9 mouse cellular contexts compared by ENCODE assay signal in the genomic region with DNA sequence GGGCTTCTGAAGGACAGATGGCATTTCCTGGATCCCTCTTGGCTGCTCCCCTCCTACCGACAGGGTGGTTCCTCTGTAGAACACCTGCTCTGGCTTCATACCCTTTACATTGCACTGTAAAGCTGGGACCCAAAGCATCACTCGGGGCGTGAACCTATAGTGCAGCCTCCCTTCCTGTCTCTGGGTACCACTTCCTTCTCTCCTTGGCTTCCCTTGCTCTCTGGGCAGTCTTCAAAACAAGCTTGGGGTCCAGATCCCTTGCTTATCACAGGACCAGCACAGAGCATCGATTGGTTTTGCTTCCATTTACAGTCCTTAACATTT.
DNase-seq lines count a peak whose midpoint lies in the region; ATAC-seq and TF ChIP-seq lines count a peak whose summit lies in the region.
"Had no signal": no experiment of that assay in that cellular context is flagged by ENCODE, and none has a peak within 500 bp of the region (broad histone marks: within the 10 kb centered on the region; RNA-seq: fewer than 3 reads in every experiment).

No protein-coding gene starts in this region.

- H3K9me3 ChIP-seq in stomach, embryonic 14.5 days (ENCODE audit: control insufficient read depth, low read depth, low read length), result no peaks in the 10 kb centered on the region
- no peaks in the 10 kb centered on the region for H3K9me3 ChIP-seq in stomach, postnatal 0 days (ENCODE audit: control insufficient read depth, low read length)
- no peaks in the 10 kb centered on the region for H3K9me3 ChIP-seq in liver, embryonic 12.5 days (replicated peaks)

- no peak for TF ChIP-seq CTCF in stomach, postnatal 0 days (IDR thresholded peaks at IDR 0.05; ENCODE audit: low read depth)
- no peak for TF ChIP-seq CTCF in small intestine, adult 2 months (IDR thresholded peaks at IDR 0.05; ENCODE audit: extremely low read depth, insufficient read length, insufficient replicate concordance, low read depth, low read length)

- peak; percentile 77 for DNase-seq in heart, adult 11 months
- no peak for DNase-seq in heart, postnatal 14 days
- DNase-seq in stomach, postnatal 0 days (ENCODE audit: low spot score), result no peak
- DNase-seq in adrenal gland, adult (ENCODE audit: inconsistent age in 2 of 2, low spot score in 1 of 2), result no peak
- DNase-seq in c-Kit-positive CD71-positive TER-119-positive erythroid progenitor cells, embryonic 14.5 days (ENCODE audit: low spot score), result no peak

- ATAC-seq in stomach, embryonic 14.5 days (ENCODE audit: insufficient number of reproducible peaks, insufficient read depth, low FRiP score, low read depth), result no peak
- no peak for ATAC-seq in stomach, postnatal 0 days (ENCODE audit: low FRiP score, low TSS enrichment)
- no peak for ATAC-seq in liver, embryonic 12.5 days

- TF ChIP-seq POLR2A in small intestine, adult 2 months (IDR thresholded peaks at IDR 0.05; ENCODE audit: low read depth, low read length), result no peak

- intact Hi-C loops in heart, postnatal 14 days (cut with DNase I), result no loop called here

- H3K4me1 ChIP-seq in stomach, embryonic 14.5 days (ENCODE audit: control insufficient read depth, insufficient read depth, low read length), result peaks cover 5% of the 10 kb centered on the region; the same call in 1 of the 2 replicates
- H3K4me1 ChIP-seq in stomach, postnatal 0 days (replicated peaks; ENCODE audit: control insufficient read depth, insufficient read depth), result no peaks in the 10 kb centered on the region
- 0 out of 2 replicates have a peak, but pooled peaks cover 8% of the 10 kb centered on the region for H3K4me1 ChIP-seq in liver, embryonic 12.5 days
- H3K4me1 ChIP-seq in small intestine, adult 2 months (ENCODE audit: control insufficient read depth, insufficient read depth, insufficient read length, low read length), result peaks cover 2% of the 10 kb centered on the region; the same call in 1 of the 2 replicates

- H3K9ac ChIP-seq in stomach, embryonic 14.5 days (replicated peaks; ENCODE audit: low read depth, low read length), result no peak overlapping the region; the same call in 1 of the 2 replicates
- H3K9ac ChIP-seq in stomach, postnatal 0 days (ENCODE audit: low read length), result no peak overlapping the region
- no peak overlapping the region for H3K9ac ChIP-seq in liver, embryonic 12.5 days

- H3K4me3 ChIP-seq in stomach, embryonic 14.5 days (ENCODE audit: low read depth, low read length), result no peak overlapping the region
- H3K4me3 ChIP-seq in stomach, postnatal 0 days (ENCODE audit: low read depth, low read length), result no peak overlapping the region
- H3K4me3 ChIP-seq in liver, embryonic 12.5 days, result no peak overlapping the region
- H3K4me3 ChIP-seq in small intestine, adult 2 months (ENCODE audit: low read depth, low read length), result peak overlapping the region; percentile 24; the same call in 1 of the 2 replicates
- H3K4me3 ChIP-seq: heart, adult 2 months had no signal

- H3K4me2 ChIP-seq in stomach, embryonic 14.5 days (replicated peaks; ENCODE audit: low read depth, low read length), result peak overlapping the region; percentile 22
- H3K4me2 ChIP-seq in stomach, postnatal 0 days (replicated peaks; ENCODE audit: low read depth), result no peak overlapping the region; the same call in 1 of the 2 replicates
- peak overlapping the region; percentile 42 for H3K4me2 ChIP-seq in liver, embryonic 12.5 days

- no peaks in the 10 kb centered on the region for H3K36me3 ChIP-seq in stomach, embryonic 14.5 days (ENCODE audit: control insufficient read depth, insufficient read depth, low read length)
- H3K36me3 ChIP-seq in stomach, postnatal 0 days (ENCODE audit: control insufficient read depth, insufficient read depth, low read length), result no peaks in the 10 kb centered on the region
- no peaks in the 10 kb centered on the region for H3K36me3 ChIP-seq in liver, embryonic 12.5 days
- H3K36me3 ChIP-seq in small intestine, adult 2 months (ENCODE audit: control insufficient read depth, insufficient read depth, low read length), result no peaks in the 10 kb centered on the region

- no peak for TF ChIP-seq EP300 in stomach, postnatal 0 days (optimal IDR thresholded peaks at IDR 0.05)

- no peak overlapping the region for H3K27ac ChIP-seq in stomach, embryonic 14.5 days (ENCODE audit: low read length)
- H3K27ac ChIP-seq in stomach, postnatal 0 days (replicated peaks), result no peak overlapping the region
- H3K27ac ChIP-seq in liver, embryonic 12.5 days, result no peak overlapping the region
- H3K27ac ChIP-seq in small intestine, adult 2 months (ENCODE audit: insufficient read depth, low read depth, low read length), result peak overlapping the region; percentile 49
- H3K27ac ChIP-seq: heart, adult 2 months had no signal

- no peaks in the 10 kb centered on the region for H3K27me3 ChIP-seq in stomach, embryonic 14.5 days (ENCODE audit: control insufficient read depth, insufficient read depth, low read length)
- no peaks in the 10 kb centered on the region for H3K27me3 ChIP-seq in stomach, postnatal 0 days (ENCODE audit: control insufficient read depth, insufficient read depth, low read length)
- H3K27me3 ChIP-seq in liver, embryonic 12.5 days (replicated peaks), result no peaks in the 10 kb centered on the region
- no peaks in the 10 kb centered on the region for H3K27me3 ChIP-seq in small intestine, adult 2 months (ENCODE audit: control insufficient read depth, insufficient read depth, low read length)

- 32% methylated on average over 4 of the region's 4 CpGs for WGBS in stomach, embryonic 14.5 days
- WGBS in stomach, postnatal 0 days, result 42% methylated on average over 4 of the region's 4 CpGs
- 24% methylated on average over 4 of the region's 4 CpGs for WGBS in liver, embryonic 12.5 days (ENCODE audit: insufficient replicate concordance)
- WGBS in small intestine, adult 2 months, result 24% methylated on average over 4 of the region's 4 CpGs
